Mouse (Mus musculus) ES-Bruce4 (cell line): ENCODE results near the gene Fblim1. TPM values are rescaled to one million over a fixed set of nuclear protein-coding genes. Genes with fewer than 3 reads are reported as not detected.

ENCODE experiments used
- H3K27ac ChIP-seq: 2 replicates; pipeline ENCODE4 v1.5.1; 2012; ENCODE audit warnings: low read length, inconsistent platforms; ENCODE audit not compliant: insufficient read depth
- H3K27me3 ChIP-seq: 2 replicates; pipeline ENCODE4 v1.6.1; 2012; ENCODE audit warnings: mild to moderate bottlenecking, low read length, inconsistent platforms; ENCODE audit not compliant: control insufficient read depth, poor library complexity, insufficient read depth, severe bottlenecking
- H3K36me3 ChIP-seq: 2 replicates; pipeline ENCODE4 v1.6.1; 2012; ENCODE audit warnings: inconsistent platforms, mild to moderate bottlenecking, low read length, moderate library complexity; ENCODE audit not compliant: control insufficient read depth, poor library complexity, insufficient read depth, severe bottlenecking
- H3K4me1 ChIP-seq: one replicate; pipeline ENCODE4 v1.8.1; 2011; ENCODE audit warnings: low read length; ENCODE audit not compliant: control insufficient read depth, insufficient read depth
- H3K4me3 ChIP-seq: 2 replicates; pipeline ENCODE4 v1.5.1; 2011; ENCODE audit warnings: low read depth, mild to moderate bottlenecking, low read length
- H3K9ac ChIP-seq: 2 replicates; pipeline ENCODE4 v1.6.1; 2012; ENCODE audit warnings: low read depth, mild to moderate bottlenecking, inconsistent platforms; ENCODE audit not compliant: poor library complexity, severe bottlenecking
- H3K9me3 ChIP-seq: replicated peaks from 2 replicates; pipeline ENCODE4 v1.6.1; 2012; ENCODE audit warnings: mild to moderate bottlenecking, low read length, inconsistent platforms; ENCODE audit not compliant: control insufficient read depth, poor library complexity, insufficient read depth, severe bottlenecking
- CTCF ChIP-seq: IDR thresholded peaks from one replicate; pipeline ENCODE4 v1.8.1; 2011; ENCODE audit warnings: low read depth, low read length
- EP300 ChIP-seq: IDR thresholded peaks from 2 replicates; pipeline ENCODE4 v1.6.1; 2011; ENCODE audit warnings: low read depth, low read length; ENCODE audit not compliant: insufficient read depth
- POLR2A ChIP-seq: IDR thresholded peaks from one replicate; pipeline ENCODE4 v1.8.1; 2011; ENCODE audit warnings: low read length; ENCODE audit not compliant: insufficient read depth
- polyA plus RNA-seq: library from polyadenylated mRNA; stranded (reverse); fragments of >200 nt; gene quantifications from 2 replicates; pipeline ENCODE4 v1.2.4, GENCODE M21; 2011; ENCODE audit warnings: low read depth; ENCODE audit not compliant: missing spikeins, insufficient read depth, insufficient read length

Fblim1 gene
- polyA plus RNA-seq, 1 experiment, result 73.8 TPM

DNA sequence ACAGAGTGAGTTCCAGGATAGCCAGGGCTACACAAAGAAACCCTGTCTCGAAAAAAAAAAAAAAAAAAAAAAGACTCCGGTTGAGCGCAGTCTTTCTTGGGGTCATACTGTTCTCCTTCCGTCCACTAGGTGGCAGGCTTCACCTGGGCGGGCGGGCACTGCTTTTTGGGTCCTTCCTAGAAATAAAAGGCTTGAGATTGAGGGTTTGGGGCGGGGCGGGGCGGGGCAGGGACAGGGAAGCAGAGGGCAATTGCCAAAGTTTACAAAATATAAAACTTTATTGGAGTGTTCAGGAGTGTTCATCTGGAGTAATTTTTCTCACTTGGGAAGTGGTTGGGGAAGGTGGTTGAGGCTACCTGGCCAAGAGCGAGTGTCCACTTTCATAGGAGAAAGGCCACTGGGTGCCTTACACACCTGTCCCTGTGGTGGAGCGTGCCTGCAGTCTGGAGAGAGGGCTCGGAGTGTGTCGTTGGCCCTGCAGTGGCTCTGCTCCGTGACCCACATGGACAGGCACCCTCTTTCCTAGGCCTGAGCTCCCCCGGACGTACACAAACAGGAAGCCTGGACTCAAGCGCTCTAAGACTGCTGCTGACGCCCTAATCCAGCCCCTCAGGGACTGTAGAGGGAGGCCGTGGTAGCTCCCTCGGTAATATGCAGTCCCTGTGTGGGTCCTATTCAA, 12.8 kb upstream of the Fblim1 start, which contains the start of gene Tmem82:
Gene Tmem82, minus strand, starts transcription at position 69 of the 679 bp plus-strand sequence.
- no peak within 1 kb of the TSS for H3K27ac ChIP-seq
- TF ChIP-seq EP300 (no peak), CTCF (peak; percentile 73)
- no peaks in the 10 kb centered on the region for H3K36me3 ChIP-seq

DNA sequence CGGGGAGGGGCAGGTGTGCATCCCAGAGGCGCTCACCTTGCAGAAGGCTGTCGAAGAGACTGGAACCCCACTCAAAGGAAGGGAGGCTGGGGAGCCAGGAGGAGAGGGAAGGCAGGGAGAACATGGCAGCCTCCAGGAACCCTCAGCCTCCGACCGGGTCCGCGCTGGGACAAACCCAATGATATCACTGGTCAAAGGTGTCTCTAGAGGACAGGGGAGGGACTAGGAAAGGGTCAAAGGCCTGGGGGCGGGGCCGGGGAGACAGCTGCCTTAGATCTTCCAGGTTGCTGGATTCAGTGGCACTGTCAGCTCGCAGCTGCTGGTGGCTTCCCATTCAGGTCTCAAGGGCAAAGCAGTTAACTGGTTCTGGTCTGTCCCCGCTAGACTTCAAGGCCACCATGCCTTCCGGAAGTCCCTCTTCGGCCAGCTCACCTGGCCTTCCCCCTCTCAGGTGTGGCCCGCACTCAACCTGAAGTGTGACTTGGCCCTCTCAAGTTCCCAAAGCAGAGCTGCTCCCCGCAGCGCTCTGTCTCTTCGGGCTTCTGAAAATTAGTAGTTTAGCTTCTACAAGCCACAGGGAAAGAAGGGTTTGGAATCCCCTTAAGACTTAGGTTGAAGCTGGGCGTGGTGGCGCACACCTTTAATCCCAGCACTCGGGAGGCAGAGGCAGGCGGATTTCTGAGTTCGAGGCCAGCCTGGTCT, 12.1 kb upstream of the Fblim1 start:
- TF ChIP-seq CTCF, result no peak
- TF ChIP-seq EP300, result no peak
- no peak for TF ChIP-seq POLR2A
- H3K4me3 ChIP-seq, result peak overlapping the region; percentile 62
- H3K36me3 ChIP-seq, result no peaks in the 10 kb centered on the region
- peaks cover 2% of the 10 kb centered on the region for H3K4me1 ChIP-seq
- H3K27ac ChIP-seq, result no peak overlapping the region
- no peaks in the 10 kb centered on the region for H3K9me3 ChIP-seq
- peak overlapping the region; percentile 43 for H3K9ac ChIP-seq
- no peaks in the 10 kb centered on the region for H3K27me3 ChIP-seq

More for the DNA sequence above, 12.8 kb upstream of the Fblim1 start, which contains the start of gene Tmem82:
- Histone ChIP-seq H3K9me3 (no peaks in the 10 kb centered on the region), H3K9ac (peak within 1 kb of the TSS; percentile 43), H3K27me3 (no peaks in the 10 kb centered on the region), H3K4me1 (peaks cover 2% of the 10 kb centered on the region), H3K4me3 (peak within 1 kb of the TSS; percentile 62)

DNA sequence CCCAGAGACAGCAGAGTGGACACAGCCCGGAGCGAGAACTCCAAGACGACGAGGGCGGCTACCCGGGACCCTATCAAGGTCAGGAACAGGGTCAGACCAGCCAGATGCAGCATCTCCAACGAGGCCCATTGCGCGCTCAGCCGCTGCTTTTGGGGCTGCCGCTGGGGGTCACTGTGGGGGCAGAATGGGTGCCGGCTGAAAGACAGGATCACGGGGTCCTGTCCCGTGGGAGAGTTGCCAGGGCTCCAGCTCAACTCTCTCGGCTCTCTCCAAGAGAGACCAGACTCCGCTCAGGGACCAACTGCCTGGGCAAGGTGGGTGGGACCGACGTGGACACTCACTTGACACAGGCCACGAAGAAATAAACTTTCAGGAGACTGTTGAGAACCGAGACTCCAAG, 11.4 kb upstream of the Fblim1 start:
- no peaks in the 10 kb centered on the region for H3K36me3 ChIP-seq
- H3K27ac ChIP-seq, result no peak overlapping the region
- no peak for TF ChIP-seq POLR2A
- peak; percentile 44; the same call in 1 of the 2 replicates for TF ChIP-seq EP300
- peak; percentile 83 for TF ChIP-seq CTCF
- peak overlapping the region; percentile 43 for H3K9ac ChIP-seq
- peak overlapping the region; percentile 62 for H3K4me3 ChIP-seq
- H3K27me3 ChIP-seq, result no peaks in the 10 kb centered on the region
- no peaks in the 10 kb centered on the region for H3K9me3 ChIP-seq
- H3K4me1 ChIP-seq, result peaks cover 2% of the 10 kb centered on the region

DNA sequence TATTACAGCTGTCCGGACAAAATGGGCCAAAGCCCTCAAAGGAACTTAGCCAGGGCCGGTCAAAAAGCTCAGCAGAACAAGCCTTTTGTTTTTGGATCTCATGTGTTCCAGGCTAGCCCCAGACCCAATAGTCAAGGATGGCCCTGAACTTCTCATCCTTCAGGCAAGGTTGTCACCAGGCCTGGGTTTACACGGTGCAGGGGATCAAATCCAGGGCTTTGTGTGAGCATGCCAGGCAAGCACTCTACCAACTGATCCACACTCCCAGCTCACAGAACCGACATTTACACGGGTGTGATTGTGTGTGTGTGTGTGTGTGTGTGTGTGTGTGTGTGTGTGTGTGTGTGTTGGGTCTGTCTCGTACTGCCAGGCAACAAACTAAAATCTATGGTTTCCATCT, 10.9 kb upstream of the Fblim1 start:
- TF ChIP-seq EP300, result no peak
- TF ChIP-seq POLR2A, result no peak
- no peak for TF ChIP-seq CTCF
- H3K27me3 ChIP-seq, result no peaks in the 10 kb centered on the region
- no peak overlapping the region for H3K9ac ChIP-seq
- no peak overlapping the region for H3K4me3 ChIP-seq
- peaks cover 2% of the 10 kb centered on the region for H3K4me1 ChIP-seq
- H3K9me3 ChIP-seq, result no peaks in the 10 kb centered on the region
- H3K36me3 ChIP-seq, result no peaks in the 10 kb centered on the region
- H3K27ac ChIP-seq, result no peak overlapping the region

DNA sequence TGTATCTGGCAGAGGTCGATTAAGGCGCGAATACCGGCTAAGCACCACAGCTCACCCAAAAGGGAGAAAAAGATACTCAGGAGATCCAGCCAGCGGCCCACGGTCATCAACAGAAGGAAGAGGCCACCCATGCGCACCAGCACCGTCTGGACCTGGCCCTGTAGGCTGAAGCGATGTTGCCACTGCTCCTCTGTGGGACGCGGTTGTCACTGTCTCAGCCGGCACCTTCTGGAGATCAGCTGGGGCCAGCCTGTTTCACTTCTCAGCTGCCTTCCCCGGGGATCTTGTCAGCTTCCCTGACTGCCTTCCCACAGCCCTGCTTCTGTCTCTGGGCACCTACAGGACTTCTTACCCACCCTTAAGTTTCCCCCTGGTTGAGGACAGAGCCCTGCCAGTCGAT, 9.1 kb upstream of the Fblim1 start:
- no peaks in the 10 kb centered on the region for H3K9me3 ChIP-seq
- no peak overlapping the region for H3K9ac ChIP-seq
- no peak overlapping the region for H3K4me3 ChIP-seq
- H3K27me3 ChIP-seq, result no peaks in the 10 kb centered on the region
- H3K36me3 ChIP-seq, result no peaks in the 10 kb centered on the region
- H3K27ac ChIP-seq, result no peak overlapping the region
- peaks cover 2% of the 10 kb centered on the region for H3K4me1 ChIP-seq
- TF ChIP-seq POLR2A, result no peak
- no peak for TF ChIP-seq EP300
- TF ChIP-seq CTCF, result no peak

DNA sequence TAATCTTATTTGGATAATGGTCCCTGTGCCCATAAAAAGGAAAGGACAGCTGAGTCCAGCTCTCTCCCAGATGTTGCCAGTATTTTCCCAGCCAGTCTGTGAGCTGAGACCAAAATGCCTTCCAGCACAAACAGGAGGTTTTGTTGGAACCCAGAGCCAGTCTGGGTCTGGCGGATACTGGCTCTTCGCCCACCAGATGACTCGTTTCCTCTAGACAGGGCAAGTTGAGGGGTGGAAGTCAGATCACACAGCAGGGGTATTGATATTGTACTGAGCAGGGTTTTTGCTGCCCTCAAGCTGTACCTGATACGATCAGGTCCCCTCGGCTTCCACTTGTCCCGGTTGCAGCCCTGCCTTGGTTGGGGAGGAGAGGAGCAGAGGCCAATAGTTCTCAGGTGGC, 3.6 kb upstream of the Fblim1 start:
- H3K27me3 ChIP-seq, result no peaks in the 10 kb centered on the region
- no peaks in the 10 kb centered on the region for H3K4me1 ChIP-seq
- no peaks in the 10 kb centered on the region for H3K36me3 ChIP-seq
- H3K9ac ChIP-seq, result no peak overlapping the region
- no peak overlapping the region for H3K27ac ChIP-seq
- TF ChIP-seq POLR2A (no peak), CTCF (no peak), EP300 (no peak)
- H3K4me3 ChIP-seq, result no peak overlapping the region
- H3K9me3 ChIP-seq, result no peaks in the 10 kb centered on the region
